Mouse (Mus musculus): ENCODE results near the gene Nop58. TPM values are rescaled to one million over a fixed set of nuclear protein-coding genes. Genes with fewer than 3 reads are reported as not detected.
"Not testable (repeated sequence)": the region's sequence is repeated elsewhere in the genome, so short reads cannot be mapped to it uniquely, and the experiment has no call there.

The Nop58 gene
- total RNA-seq (2021): 10 to 100 TPM; 53.8 to 59.4 TPM

DNA sequence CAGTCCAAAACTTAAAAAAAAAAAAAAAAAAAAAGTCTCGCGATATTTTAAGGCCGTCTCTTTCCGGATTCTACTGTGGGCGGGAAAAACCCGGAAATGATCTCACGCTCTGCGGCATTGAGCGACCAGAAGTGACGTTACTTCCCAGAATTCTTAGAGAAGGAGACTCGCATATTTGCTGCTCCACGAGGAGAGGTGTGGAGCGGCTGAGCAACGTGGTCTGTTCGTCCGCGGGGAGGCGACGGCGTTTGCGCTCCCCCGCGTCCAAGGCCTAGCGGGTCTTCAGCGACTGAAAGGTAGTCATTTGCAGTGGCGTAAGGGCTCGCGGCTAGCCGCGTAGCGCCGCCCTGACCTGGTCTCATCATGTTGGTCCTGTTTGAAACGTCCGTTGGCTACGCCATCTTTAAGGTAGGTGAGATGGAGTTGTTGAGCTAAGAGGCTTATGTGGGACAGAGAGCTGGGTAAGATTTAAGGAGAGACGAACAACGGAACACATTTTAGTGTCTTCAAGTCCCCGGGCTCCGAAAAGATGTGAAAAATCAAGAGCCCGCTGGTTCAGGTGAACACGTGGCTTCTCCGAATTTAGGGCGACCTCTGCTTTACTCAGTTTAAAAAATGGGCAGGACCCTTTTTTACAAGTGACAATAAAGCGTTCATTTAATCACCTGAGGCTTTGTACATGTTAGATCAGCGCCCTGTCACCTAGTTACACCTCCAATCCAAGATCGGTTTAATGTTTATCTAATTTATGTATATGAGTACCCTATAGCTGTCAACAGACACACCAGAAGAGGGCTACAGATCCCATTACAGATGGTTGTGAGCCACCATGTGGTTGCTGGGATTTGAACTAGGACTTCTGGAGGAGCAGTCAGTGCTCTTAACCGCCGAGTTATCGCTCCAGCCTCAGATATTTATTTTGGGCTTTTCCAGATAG is at the start of gene Nop58:
TSS of gene Nop58 (plus strand) at position 153 of the 937 bp plus-strand sequence.
- intact Hi-C loops (cut with DNase I): no loop called here
- peak; percentile 92 to 94 for DNase-seq

DNA sequence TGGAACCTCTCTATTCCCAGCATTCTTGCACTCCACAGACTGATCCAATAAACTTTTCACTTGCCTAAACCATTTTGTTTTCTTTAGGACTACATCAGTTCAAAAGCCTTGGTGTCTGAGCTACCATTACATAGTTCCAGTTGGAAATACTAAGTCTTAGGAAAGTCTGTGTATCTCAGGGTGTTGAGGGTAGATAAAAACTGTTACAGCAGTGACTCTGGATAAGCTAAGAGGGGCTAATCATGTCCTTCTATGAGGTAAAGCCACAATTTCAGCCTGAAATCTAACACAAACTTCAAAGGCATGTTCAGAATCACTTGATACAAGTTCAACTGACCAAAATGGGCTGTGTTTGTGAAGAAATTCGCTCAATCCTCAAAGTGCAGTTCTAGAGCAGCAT is 48.4 kb upstream of the Nop58 start:
- no peak for DNase-seq
- intact Hi-C loops (cut with DNase I): no loop called here

DNA sequence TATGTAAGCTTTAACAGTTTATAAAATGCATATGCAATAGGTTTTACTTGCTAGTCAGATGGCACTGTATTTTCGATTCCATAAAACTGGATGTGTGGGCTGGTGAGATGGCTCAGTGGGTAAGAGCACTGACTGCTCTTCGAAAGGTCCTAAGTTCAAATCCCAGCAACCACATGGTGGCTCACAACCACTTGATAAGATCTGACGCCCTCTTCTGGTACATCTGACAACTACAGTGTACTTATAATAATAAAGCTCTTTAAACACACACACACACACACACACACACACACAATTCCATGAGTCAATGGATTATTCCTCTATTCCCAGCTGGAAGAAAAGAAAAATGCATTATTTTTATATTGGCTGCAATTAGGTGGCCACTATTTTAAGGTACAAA is 46.4 kb upstream of the Nop58 start:
- intact Hi-C loops (cut with DNase I): no loop called here
- DNase-seq: no peak

DNA sequence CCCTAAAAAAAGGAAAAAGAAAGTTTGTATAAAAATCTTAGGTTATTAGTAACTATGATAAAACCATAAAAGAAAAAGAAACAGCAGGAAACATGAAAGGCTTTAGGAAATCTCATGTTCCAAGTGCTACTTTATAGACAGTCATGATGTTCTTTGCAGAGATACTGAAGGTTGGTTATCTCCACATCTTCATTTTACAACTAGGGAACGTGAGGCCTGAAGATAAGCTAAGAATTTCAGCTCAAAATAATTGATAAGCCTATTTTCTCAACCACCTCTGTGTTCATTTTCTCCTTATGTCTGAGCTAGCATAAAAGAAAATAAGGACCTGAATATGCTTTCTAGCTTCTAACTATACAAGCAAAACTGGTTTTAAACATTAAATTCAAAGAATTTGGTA is 42.3 kb upstream of the Nop58 start:
- DNase-seq: no peak
- intact Hi-C loops (cut with DNase I): no loop called here

DNA sequence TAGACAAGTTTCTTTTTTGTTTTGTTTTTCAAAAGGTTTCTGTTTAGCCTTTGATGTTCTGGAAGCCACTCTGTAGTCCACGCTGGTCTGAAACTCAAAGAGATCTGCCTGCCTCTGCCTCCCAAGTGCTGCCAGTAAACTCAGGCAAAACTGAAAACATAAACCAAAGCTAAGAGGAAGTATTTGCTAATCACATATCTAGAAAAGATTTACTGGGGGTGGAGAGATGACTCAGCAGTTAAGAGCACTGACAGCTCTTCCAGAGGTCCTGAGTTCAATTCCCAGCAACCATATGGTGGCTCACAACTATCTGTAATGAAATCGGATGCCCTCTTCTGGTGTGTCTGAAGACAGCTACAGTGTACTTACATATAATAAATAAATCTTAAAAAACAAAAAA is 38.3 kb upstream of the Nop58 start:
- intact Hi-C loops (cut with DNase I); DNase-seq: not testable (repeated sequence)

DNA sequence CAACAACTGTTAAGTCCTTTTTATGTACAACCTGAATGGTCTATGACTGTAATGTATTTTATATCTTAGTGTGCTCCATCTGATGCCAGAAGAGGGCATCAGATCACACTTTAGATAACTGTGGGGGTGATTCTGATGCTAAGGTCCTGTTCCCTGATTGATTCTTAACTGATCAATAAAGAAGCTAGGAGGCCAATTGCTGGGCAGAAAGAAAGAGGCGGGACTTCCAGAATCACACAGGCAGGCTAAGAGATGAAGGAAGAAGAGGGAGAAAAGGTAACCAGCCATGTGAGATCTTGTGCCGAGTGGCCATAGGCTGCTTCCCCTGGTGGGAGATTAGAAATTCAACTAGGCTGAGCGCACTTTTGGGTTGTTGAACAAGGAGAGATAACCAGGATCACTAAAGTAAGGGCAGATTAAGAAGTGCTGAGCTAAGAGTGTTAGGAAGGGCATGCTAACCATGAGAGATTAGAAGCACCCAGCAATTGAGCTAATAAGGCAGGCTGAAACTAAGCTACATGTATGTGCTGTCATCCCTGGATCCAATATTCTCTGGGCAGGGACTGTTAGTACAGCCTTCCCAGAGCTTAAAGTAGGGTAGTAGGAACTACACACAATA is 33.5 kb upstream of the Nop58 start:
- intact Hi-C loops (cut with DNase I): no loop called here
- no peak for DNase-seq

DNA sequence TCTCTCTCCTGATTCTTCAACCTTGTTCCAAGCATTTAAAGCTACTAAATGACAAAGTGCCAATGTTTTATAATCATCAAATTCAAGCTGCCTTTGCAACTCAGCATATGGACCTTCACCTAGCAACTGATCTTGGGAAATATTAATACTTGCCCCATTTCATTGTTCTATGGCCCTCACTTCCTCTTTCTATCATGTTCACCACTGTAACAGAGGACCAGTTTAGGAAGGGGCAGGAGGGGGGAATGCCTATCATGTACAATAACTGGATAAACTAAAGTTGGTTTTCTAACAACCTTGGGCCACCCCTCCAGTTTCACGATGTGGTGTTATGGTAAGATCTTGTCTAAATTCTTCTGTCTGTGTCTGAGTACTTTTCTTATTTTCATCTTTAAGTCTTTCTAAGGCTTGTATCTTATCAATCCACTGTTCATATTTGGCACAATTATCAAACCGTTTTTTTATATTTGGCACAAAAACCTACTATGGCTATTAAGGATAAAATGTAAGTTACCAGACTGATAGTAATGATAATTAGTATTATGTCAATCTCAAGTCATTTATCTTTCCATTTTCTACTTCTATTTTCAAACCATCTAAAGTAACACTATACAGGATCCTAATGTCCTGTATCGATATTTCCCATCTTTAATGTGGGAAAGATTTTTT is 31.4 kb upstream of the Nop58 start:
- DNase-seq: no peak
- intact Hi-C loops (cut with DNase I): no loop called here

DNA sequence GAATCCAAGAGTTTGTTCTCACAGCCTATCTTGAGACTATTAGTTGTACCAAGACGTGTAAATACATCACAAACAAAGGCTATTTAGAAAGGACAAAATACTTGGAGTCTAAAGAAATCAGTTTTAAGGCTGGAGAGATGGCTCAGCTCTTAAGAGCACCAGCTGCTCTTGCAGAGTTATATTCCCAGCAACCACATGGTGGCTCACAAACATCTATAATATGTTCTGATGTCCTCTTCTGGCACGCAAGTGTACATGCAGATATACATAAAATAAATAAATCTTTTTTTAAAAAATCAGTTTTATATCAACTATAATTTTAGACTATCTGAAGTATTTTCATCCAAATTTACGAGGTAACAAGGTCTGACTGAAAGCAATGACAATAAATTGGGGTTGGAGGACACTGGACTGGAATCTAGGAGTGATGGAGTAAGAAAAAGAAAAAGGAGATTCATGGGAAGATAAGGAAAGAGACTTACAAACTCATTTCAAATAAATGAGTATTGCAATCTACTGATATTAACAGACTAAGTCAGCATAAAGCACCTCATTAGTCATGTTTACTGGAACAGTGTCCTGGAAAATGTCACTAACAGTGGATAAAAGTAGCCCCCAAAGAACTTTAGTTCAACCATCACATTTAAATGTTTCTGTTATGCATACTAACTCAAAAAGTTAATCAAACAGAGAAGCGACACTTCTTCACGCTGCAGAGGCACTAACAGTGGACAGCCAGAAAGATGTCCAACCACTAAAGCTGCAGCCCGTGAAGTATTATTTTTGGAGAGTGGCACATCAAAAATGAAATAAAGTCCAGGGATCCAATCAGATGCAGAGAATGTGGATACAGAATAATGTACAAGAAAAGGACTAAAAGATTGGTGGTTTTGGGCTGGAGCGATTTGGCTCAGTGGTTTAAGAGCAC is 28.3 kb upstream of the Nop58 start:
- intact Hi-C loops (cut with DNase I): no loop called here
- no peak for DNase-seq

DNA sequence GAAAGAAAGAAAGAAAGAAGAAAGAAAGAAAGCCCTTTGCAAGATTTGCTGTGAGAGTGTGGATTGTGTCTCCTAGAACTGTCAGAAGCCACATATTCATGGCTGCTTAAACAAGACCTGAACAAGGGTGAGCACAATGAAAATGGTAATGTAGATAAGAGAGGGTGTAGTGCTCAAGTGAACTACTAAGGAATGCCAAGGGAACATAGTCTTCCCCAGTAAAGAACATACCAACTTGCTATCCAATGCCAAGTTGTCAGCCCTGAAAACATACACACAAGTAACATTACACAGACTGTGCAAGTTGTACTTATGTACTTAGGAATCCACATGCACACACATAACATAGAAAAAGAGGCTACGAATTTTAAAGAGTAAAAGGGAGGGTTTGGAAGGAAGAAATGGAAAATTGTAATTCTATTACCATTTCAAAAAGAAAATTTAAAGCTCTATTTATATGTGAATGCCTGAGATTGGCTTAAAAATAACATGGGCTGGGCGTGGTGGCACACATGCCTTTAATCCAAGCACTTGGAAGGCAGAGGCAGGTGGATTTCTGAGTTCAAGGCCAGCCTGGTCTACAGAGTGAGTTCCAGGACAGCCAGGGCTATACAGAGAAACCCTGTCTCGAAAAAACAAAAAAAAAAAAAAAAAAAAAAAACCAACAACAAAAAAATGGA is 21.2 kb upstream of the Nop58 start:
- intact Hi-C loops (cut with DNase I): no loop called here
- no peak for DNase-seq

DNA sequence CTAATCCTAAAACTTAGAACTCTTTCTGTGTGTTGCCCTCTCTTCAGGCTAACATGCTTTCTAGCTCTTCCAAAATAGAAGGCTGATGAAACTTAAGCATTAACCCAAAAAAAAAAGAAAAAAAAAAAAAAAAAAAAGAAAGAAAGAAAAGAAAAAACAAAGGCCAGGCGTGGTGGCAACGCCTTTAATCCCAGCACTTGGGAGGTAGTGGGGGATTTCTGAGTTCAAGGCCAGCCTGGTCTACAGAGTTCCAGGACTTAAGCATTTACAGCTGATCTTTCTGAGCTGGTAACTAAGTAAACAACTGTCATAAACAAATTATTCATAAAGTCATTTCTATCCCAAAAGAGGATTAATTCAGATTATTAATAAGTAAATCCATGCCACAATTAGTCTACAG is 15.9 kb upstream of the Nop58 start:
- DNase-seq: no peak
- intact Hi-C loops (cut with DNase I): no loop called here

DNA sequence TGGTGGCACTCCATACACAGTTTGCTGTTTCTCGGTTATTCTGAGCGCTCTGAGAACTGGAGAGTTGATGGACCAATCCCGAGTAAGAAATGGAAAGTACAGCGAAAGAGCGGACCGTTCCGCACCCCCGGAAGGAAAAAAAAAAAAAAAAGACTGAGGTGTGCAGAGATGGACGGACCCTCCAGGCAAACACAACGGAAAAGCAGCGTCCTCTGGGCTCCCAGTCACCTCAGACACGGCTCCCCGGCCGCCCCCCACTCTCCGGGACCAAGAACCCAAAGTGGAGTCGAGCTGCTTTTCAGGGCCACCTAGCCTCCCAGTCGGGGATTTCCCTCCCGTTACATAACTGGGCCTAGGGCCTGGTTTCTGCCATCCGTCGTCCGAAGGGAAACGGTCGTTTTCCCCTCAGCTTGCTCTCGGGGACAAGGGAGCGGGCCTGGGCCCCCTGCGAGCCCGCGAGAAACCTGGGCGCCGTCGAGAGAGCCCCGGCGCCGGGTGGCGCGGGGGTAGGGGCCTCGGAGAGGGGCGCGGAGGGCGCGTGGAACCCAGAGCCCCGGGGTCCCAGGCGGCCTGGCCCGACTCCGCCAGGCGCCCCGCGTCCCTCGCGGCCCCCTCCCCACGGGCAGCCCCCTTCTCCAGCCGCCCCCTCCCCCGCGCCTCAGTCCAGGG is 14.7 kb upstream of the Nop58 start:
- DNase-seq: peak; percentile 51 to 59
- intact Hi-C loops (cut with DNase I): no loop called here

DNA sequence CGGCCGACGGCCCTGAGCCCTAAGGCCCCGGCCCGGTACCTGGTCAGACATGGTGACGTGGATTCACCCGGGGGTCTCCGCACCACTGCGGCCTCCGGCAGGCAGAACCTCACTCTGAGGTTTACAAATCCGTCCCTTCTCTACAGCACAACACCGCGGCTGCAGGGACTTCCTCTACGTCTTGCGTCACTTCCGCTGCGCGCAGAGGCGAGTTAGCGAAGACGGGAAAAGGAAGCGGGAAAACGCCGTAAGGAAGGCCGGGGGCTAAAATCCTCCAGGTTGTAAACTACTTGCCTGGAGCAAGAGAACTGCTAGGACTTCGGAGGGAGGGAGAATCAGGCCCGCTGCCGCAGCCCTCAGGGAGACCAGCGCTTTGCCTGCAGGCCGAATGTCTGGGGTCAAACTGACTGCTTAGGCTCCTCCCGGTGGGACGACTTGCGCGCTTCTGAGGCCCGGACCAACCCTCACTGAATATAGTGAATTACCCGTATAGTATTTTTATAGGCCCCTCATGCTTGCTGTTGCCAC is 14.1 kb upstream of the Nop58 start, which contains the start of gene Sumo1:
TSS of gene Sumo1 (minus strand) at position 194 of the 528 bp plus-strand sequence.
- intact Hi-C loops (cut with DNase I): no loop called here
- DNase-seq: peak; percentile 92 to 93

DNA sequence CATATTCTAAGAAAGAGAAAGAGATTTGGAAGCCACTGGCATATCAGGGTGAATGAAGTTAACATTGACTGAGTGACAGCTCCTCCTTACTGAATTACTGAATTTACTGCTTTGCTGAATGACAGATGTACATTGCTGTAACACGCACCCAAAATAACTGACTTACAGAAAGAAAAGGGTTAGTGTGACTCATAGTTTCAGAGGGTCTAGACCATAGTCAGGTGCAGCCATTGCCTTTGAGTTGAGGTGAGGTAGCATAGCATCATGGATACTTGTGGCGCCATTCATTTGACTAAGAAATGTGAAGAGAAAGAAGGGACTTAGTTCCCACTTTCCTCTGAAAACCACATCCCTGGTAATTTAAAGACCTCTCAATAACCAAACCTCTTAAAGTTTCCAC is 11.1 kb upstream of the Nop58 start:
- intact Hi-C loops (cut with DNase I): no loop called here
- no peak for DNase-seq

DNA sequence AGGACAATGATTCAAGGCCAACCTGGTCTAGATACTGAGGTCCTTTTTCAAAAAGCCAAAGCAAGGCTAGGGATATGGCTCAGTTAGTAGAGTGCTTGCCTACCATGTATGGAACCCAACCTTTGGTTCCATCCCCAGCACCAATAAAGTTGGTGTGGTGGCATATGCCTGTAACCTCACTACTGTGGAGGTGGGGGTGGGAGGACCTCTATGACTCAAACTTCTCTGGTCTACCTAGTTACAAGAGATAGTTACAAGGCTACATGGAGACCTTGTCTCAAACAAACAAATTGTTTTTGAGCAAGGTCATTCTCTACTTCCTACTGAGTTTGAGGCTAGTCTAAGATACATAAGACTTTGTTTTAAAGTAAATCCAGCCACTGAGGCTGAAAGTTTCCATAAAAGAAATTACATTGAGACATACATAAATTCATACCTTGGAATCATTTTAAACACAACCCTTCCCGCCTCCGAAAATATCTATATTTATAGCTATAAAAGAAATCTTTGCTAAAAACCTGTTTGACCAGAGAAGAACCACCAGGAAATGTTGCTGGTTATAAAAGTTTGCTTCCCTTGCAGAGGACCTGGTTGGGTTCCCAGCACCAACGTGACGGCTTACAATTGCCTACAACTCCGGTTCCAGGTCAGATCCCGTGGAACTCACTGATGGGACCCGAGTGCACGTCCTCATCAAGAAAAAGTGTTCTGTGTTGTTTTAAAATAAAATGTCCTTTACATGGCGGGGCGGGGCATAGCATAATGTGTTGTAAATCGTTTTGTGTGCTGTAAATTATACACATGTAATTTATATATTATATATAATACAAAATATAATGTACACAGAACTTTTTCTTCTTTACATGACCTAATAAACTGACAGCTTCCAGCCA is 599 bp upstream of the Nop58 start:
- DNase-seq: peak in 1 of 2 experiments; percentile 52
- intact Hi-C loops (cut with DNase I): no loop called here

DNA sequence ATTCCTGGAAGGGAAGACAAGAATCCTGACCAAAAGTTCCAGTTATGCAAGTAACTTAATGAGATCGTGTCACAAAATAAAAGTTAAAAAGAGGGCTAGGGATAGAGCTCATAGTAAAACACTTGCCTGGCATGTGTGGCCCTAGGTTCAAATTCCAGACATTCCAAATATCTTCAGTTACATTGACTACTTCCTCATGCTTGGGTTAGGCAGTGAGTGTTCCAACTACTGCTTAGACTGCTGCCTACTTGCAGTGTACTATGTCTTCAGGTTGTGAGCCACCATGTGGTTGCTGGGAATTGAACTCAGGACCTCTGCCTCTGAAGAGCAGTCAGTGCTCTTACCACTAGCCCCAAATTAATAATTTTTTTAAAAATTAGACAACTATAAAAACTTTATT is 2.7 kb downstream of the Nop58 start:
- no peak for DNase-seq
- intact Hi-C loops (cut with DNase I): no loop called here

DNA sequence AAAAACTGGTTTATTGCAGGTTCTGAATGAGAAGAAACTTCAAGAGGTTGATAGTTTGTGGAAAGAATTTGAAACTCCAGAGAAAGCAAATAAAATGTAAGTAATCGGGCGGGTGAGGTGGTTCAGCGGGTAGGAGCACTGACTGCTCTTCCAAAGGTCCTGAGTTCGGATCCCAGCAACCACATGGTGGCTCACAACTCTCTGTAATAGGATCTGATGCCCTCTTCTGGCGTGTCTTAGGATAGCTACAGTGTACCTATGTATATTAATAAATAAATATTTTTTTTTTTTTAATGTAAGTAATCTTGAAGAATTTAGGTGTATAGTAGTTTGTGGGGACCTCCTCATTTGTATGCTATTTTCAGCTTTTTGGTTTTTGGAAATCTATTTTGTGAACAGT is 5.7 kb downstream of the Nop58 start:
- intact Hi-C loops (cut with DNase I): no loop called here
- no peak for DNase-seq

DNA sequence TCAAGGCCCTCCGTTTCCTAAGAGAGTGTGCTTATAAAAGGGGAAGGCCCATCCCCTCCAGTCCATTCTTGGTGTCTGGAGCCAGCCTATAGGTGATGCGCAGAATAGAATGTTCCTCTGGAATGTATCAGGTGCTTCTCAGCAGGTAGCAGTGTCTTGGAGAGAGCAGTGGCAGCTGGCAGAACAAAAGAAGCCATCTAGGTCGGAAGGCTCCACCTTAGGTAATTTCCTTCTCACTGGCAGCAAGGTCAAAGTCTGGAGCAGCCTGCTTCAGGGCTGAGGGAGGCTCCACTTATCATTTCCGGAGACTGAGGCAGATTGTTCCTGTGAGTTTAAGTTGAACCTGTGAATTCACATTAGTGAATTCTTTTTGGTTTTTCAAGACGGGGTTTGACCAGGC is 13.0 kb downstream of the Nop58 start:
- DNase-seq: no peak
- intact Hi-C loops (cut with DNase I): no loop called here

DNA sequence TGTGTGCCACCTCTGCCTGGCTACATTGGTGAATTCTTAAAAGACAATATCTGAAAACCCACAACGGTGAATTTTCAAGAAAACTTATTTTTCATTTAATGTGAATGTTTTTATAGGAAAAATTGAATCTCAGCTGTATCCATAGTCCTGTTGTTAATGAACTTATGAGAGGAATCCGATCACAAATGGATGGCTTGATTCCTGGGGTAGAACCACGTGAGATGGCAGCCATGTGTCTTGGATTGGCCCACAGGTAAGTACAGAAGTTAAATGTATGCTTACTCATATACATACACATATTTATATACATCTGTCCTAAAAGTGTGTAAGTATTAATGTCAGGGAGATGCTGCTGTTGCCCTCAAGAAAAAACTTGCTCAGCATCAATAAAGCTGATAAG is 13.4 kb downstream of the Nop58 start:
- no peak for DNase-seq
- intact Hi-C loops (cut with DNase I): no loop called here

All from heart, postnatal 10 days (tissue).